Mouse (Mus musculus) limb, embryonic 13.5 days (tissue): Measurements from ENCODE around the gene Insig1. TPM values are rescaled to one million over a fixed set of nuclear protein-coding genes. Genes with fewer than 3 reads are reported as not detected.

Experiments
- ATAC-seq: fragments of 200-750 bp; cut with Nextera tagmentation; 2 replicates; pipeline ENCODE4 v1.8.0; 2017; ENCODE audit warnings: low read depth, moderate number of reproducible peaks, moderate TSS enrichment; ENCODE audit not compliant: low FRiP score
- H3K27ac ChIP-seq: fragments of 300-500 bp; sonication (generic); 2 replicates; pipeline ENCODE4 v1.5.1; 2015; ENCODE audit warnings: inconsistent platforms, mild to moderate bottlenecking, moderate library complexity
- H3K27me3 ChIP-seq: fragments of 300-500 bp; sonication (generic); 2 replicates; pipeline ENCODE4 v1.6.1; 2015; ENCODE audit warnings: mild to moderate bottlenecking, inconsistent platforms
- H3K36me3 ChIP-seq: fragments of 300-500 bp; sonication (generic); 2 replicates; pipeline ENCODE4 v1.6.1; 2015; ENCODE audit warnings: inconsistent platforms, mild to moderate bottlenecking, moderate library complexity
- H3K4me1 ChIP-seq: fragments of 300-500 bp; sonication (generic); 2 replicates; pipeline ENCODE4 v1.6.1; 2015; ENCODE audit warnings: inconsistent platforms
- H3K4me2 ChIP-seq: fragments of 300-500 bp; sonication (generic); replicated peaks from 2 replicates; pipeline ENCODE4 v1.6.1; 2015; ENCODE audit warnings: inconsistent platforms, mild to moderate bottlenecking, moderate library complexity
- H3K4me3 ChIP-seq: fragments of 300-500 bp; sonication (generic); 2 replicates; pipeline ENCODE4 v1.5.1; 2015; ENCODE audit warnings: moderate library complexity, mild to moderate bottlenecking, inconsistent platforms
- H3K9ac ChIP-seq: fragments of 300-500 bp; sonication (generic); 2 replicates; pipeline ENCODE4 v1.6.1; 2015; ENCODE audit warnings: mild to moderate bottlenecking, inconsistent platforms
- H3K9me3 ChIP-seq: fragments of 300-500 bp; sonication (generic); 2 replicates; pipeline ENCODE4 v1.6.1; 2016; ENCODE audit warnings: inconsistent platforms
- WGBS: fragments of 180-500 bp; shearing (Covaris S2); methylation state at CpG from one replicate; pipeline ENCODE4 v1.1.7; 2015; 5-methylcytosine and 5-hydroxymethylcytosine counted together
- polyA plus RNA-seq: library from polyadenylated mRNA; unstranded; fragments of >200 nt; fragmentation: Nextera tagmentation; extraction: Ambion mirVana; gene quantifications from 2 replicates; pipeline ENCODE4 v1.2.1, GENCODE M21; 2015

Gene Insig1
- polyA plus RNA-seq, 1 experiment from 2014 or later = 52.6 TPM

DNA sequence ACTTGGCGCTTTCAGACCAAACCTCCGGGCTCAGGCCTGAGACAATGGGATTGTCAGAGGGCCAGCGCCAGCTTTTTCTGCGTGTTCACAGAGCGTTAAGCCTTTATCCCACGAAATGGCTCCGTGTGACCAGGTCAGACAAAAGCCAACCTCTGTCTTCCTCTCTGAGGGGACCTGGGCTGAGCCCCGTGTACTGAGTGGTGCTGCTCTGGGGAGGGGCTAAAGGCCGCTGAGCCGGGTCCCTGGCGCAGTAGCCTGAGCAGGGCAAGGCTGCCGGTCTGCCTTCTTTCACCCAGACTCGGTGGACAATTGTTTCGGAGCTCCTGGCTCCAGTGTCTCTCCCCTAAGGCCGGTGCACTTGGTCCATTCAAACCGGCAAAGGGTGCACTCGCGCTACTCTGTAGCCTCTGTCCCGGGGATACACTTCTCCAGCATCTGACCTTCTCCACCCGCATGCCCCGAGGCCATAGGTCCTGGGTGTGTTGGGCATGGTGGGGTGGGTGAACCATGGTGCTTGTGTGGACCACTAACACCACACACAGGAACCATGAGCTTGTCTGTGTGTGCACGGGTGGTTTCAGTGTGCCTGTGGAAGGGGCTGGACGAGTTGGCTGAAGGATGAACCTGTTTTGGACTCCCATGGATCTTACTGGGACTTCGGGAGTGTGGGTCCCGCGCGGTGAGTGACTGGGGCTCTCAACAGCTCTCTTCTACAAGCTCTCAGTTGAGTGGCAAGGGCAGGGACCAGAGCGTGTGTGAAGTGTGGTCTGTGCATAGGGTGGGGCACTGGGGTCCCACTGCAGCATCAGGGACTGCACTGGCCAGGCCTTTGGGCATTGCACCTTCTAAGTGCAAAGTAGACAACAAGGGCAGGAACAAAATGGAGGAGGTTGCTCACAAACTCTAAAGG lies 53.4 kb downstream of the Insig1 start:
- ATAC-seq = no peak
- peaks cover 95% of the 10 kb centered on the region for H3K27me3 ChIP-seq

More for the DNA sequence above, 53.4 kb downstream of the Insig1 start:
- WGBS = 3% methylated on average over 28 of the region's 28 CpGs
- H3K4me3 ChIP-seq = no peak overlapping the region
- H3K27ac ChIP-seq = no peak overlapping the region
- no peak overlapping the region for H3K4me2 ChIP-seq
- H3K9me3 ChIP-seq = no peaks in the 10 kb centered on the region
- no peak overlapping the region for H3K9ac ChIP-seq
- no peaks in the 10 kb centered on the region for H3K4me1 ChIP-seq
- H3K36me3 ChIP-seq = no peaks in the 10 kb centered on the region

Other genes with a start within 250 kb of the Insig1 start
- not detected in 2 replicates for gene Htr5a, start 229.2 kb upstream of the Insig1 start, polyA plus RNA-seq
- not detected in 2 replicates for gene En2, start 94.3 kb downstream of the Insig1 start, polyA plus RNA-seq
- gene Cnpy1, start 174.4 kb downstream of the Insig1 start, polyA plus RNA-seq = 0.09 TPM in 2 replicates
- 12.5 and 13.6 TPM in 2 replicates for gene Rbm33, start 245.8 kb downstream of the Insig1 start, polyA plus RNA-seq